Mouse (Mus musculus) neural tube, embryonic 15.5 days (tissue): ENCODE measurements around the gene Itih1. TPM values are rescaled to one million over a fixed set of nuclear protein-coding genes. Genes with fewer than 3 reads are reported as not detected.

Experiments
- ATAC-seq: fragments of 200-750 bp; cut with Nextera tagmentation; 2 replicates; pipeline ENCODE4 v1.8.0; 2017; ENCODE audit warnings: mild to moderate bottlenecking, moderate TSS enrichment, moderate library complexity; ENCODE audit not compliant: low FRiP score
- H3K27ac ChIP-seq: fragments of 300-500 bp; sonication (generic); replicated peaks from 2 replicates; pipeline ENCODE4 v1.5.1; 2015; ENCODE audit warnings: mild to moderate bottlenecking, inconsistent platforms
- H3K27me3 ChIP-seq: fragments of 300-500 bp; sonication (generic); replicated peaks from 2 replicates; pipeline ENCODE4 v1.6.1; 2015; ENCODE audit warnings: inconsistent platforms
- H3K36me3 ChIP-seq: fragments of 300-500 bp; sonication (generic); 2 replicates; pipeline ENCODE4 v1.6.1; 2015; ENCODE audit warnings: inconsistent platforms
- H3K4me1 ChIP-seq: fragments of 300-500 bp; sonication (generic); 2 replicates; pipeline ENCODE4 v1.6.1; 2015; ENCODE audit warnings: inconsistent platforms
- H3K4me2 ChIP-seq: fragments of 300-500 bp; sonication (generic); 2 replicates; pipeline ENCODE4 v1.6.1; 2015; ENCODE audit warnings: inconsistent platforms, mild to moderate bottlenecking, moderate library complexity
- H3K4me3 ChIP-seq: fragments of 300-500 bp; sonication (generic); replicated peaks from 2 replicates; pipeline ENCODE4 v1.5.1; 2015; ENCODE audit warnings: mild to moderate bottlenecking, inconsistent platforms
- H3K9ac ChIP-seq: fragments of 300-500 bp; sonication (generic); replicated peaks from 2 replicates; pipeline ENCODE4 v1.6.1; 2015; ENCODE audit warnings: mild to moderate bottlenecking, inconsistent platforms
- H3K9me3 ChIP-seq: fragments of 300-500 bp; sonication (generic); replicated peaks from 2 replicates; pipeline ENCODE4 v1.6.1; 2016; ENCODE audit warnings: inconsistent platforms
- WGBS: fragments of 180-500 bp; shearing (Covaris S2); methylation state at CpG from one replicate; pipeline ENCODE4 v1.1.7; 2015; ENCODE audit warnings: mixed read lengths; 5-methylcytosine and 5-hydroxymethylcytosine counted together
- polyA plus RNA-seq: library from polyadenylated mRNA; unstranded; fragments of >200 nt; fragmentation: Nextera tagmentation; extraction: Ambion mirVana; gene quantifications from 2 replicates; pipeline ENCODE4 v1.2.1, GENCODE M21; 2015

Gene Itih1
- polyA plus RNA-seq, 1 experiment from 2014 or later, result not detected

DNA sequence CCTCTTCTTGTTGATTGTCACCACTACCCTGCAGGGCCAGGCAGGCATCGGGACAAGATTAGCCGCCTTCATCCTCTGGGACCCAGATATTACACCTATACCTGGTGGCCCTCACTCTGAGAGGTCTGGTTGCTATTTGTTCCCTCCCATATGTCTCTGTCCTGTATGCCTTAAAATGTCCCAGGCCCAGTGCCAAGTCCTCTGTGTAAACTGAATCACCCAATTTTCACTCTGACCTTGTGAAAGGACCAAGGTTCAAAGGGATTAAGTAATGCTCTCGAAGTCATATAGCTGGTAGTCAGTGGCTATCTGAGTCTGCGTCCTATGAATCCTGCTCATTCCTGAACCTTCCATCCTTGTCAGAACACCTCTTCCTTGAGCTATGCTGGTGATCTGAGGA lies 12.7 kb downstream of the Itih1 start:
- no peak for ATAC-seq
- H3K9me3 ChIP-seq, result no peaks in the 10 kb centered on the region
- H3K4me3 ChIP-seq, result no peak overlapping the region
- no peaks in the 10 kb centered on the region for H3K27me3 ChIP-seq
- WGBS, result 91% methylated on average over 4 of the region's 4 CpGs
- no peaks in the 10 kb centered on the region for H3K4me1 ChIP-seq
- H3K27ac ChIP-seq, result no peak overlapping the region
- H3K36me3 ChIP-seq, result no peaks in the 10 kb centered on the region
- H3K9ac ChIP-seq, result no peak overlapping the region
- H3K4me2 ChIP-seq, result no peak overlapping the region

DNA sequence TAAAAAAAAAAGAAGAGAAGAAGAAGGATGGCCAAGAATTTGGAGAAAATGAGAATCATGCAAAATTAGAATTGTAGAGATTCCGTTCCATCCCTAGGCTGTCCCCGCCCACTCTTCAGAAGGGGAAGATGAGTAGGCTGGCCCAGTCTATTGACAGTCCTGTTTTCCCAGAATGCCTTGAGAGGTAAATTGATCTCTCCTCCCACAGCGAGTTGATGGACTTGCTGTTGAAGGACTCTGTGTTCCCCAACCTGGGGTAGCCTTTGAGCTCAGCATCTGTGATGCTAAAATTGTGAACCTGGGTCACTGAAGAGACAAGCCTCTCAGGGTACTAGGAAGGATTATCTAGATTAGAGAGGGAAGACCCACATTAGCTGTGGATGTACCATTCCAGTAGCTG lies 17.6 kb downstream of the Itih1 start:
- Histone ChIP-seq H3K36me3 (no peaks in the 10 kb centered on the region), H3K4me3 (no peak overlapping the region), H3K4me2 (no peak overlapping the region), H3K9ac (no peak overlapping the region), H3K4me1 (no peaks in the 10 kb centered on the region), H3K27me3 (no peaks in the 10 kb centered on the region), H3K27ac (no peak overlapping the region), H3K9me3 (no peaks in the 10 kb centered on the region)
- 93% methylated on average over 3 of the region's 3 CpGs for WGBS
- no peak for ATAC-seq

- 73% methylated on average over 6 of the region's 6 CpGs for WGBS
Measured at GRCm38 (mm10) chr14:30923375-30924105, 19.5 kb downstream of the Itih1 start, which contains the start of gene Itih3. Gene Itih3 (minus strand): TSS chr14:30923760.

DNA sequence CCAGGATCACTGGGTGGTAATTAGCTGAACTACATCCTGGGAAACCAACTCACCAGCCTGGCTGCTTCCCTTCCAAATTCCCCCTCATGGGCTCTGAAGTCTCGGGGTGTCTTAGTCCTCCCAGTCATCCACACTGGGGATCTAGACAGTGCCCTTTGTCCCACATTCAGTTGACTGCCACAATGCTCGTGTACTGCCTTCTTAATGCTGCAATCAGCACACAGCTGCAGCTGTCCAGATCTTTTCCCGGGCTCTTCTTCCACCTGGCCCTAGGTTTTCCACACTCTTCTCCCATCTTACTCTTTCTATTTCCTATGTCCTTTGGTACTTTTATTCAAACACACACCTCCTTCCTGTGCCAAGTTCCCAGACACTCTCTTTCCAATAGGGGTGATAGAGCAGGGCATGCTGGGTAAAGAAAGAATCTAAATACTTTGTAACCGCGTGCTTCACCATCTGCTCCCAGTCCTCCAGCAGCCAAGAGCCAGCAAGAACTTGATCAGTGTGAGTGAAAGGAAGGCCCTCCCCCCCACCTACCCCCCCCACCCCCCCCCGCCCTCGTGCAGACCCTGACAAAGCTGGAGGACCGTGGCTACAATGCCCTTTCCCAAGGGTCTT lies 20.9 kb downstream of the Itih1 start:
- no peak for ATAC-seq
- 56% methylated on average over 8 of the region's 8 CpGs for WGBS
- no peak overlapping the region for H3K4me3 ChIP-seq
- H3K9ac ChIP-seq, result no peak overlapping the region
- H3K4me1 ChIP-seq, result no peaks in the 10 kb centered on the region
- no peak overlapping the region for H3K27ac ChIP-seq
- H3K4me2 ChIP-seq, result no peak overlapping the region
- no peaks in the 10 kb centered on the region for H3K36me3 ChIP-seq
- H3K27me3 ChIP-seq, result no peaks in the 10 kb centered on the region
- no peaks in the 10 kb centered on the region for H3K9me3 ChIP-seq

More at GRCm38 (mm10) chr14:30923375-30924105, 19.5 kb downstream of the Itih1 start, which contains the start of gene Itih3:
- ATAC-seq, result no peak; the same call in 1 of the 2 replicates
- Histone ChIP-seq H3K4me1 (no peaks in the 10 kb centered on the region), H3K27ac (no peak within 1 kb of the TSS), H3K36me3 (no peaks in the 10 kb centered on the region), H3K9ac (no peak within 1 kb of the TSS), H3K4me2 (no peak within 1 kb of the TSS), H3K9me3 (no peaks in the 10 kb centered on the region), H3K4me3 (no peak within 1 kb of the TSS), H3K27me3 (no peaks in the 10 kb centered on the region)

DNA sequence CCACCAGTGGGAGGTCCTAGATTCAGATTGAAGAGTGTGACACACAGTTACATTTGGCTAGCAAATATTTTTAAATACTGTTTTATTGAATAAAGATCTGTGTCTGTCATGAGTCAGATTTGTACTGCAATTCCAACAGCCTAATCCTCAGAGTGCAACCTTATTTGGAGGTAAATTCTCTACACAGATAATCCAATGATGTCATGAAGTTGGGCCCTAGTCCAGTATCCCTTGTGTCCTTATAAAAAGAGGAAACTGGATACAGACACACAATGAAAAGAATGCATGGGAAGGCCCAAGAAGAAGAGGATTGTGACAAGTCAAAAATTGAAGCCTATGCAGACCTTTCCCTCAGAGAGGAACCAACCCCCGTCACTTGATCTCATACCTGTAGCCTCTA lies 26.6 kb downstream of the Itih1 start:
- no peak overlapping the region for H3K4me2 ChIP-seq
- no peaks in the 10 kb centered on the region for H3K36me3 ChIP-seq
- ATAC-seq, result no peak
- no peak overlapping the region for H3K27ac ChIP-seq
- H3K4me3 ChIP-seq, result no peak overlapping the region
- no peaks in the 10 kb centered on the region for H3K9me3 ChIP-seq
- WGBS, result 93% methylated on average over 1 of the region's 1 CpGs
- no peaks in the 10 kb centered on the region for H3K27me3 ChIP-seq
- no peaks in the 10 kb centered on the region for H3K4me1 ChIP-seq
- H3K9ac ChIP-seq, result no peak overlapping the region

GRCm38 (mm10) chr14:30913404-30913803 lies 29.7 kb downstream of the Itih1 start:
- 82% methylated on average over 5 of the region's 5 CpGs for WGBS
- Histone ChIP-seq H3K9me3 (no peaks in the 10 kb centered on the region), H3K27ac (no peak overlapping the region), H3K36me3 (no peaks in the 10 kb centered on the region), H3K27me3 (no peaks in the 10 kb centered on the region), H3K4me1 (no peaks in the 10 kb centered on the region), H3K9ac (no peak overlapping the region), H3K4me2 (no peak overlapping the region), H3K4me3 (no peak overlapping the region)
- ATAC-seq, result no peak

- Histone ChIP-seq H3K9me3 (no peaks in the 10 kb centered on the region), H3K27ac (no peak overlapping the region), H3K4me3 (no peak overlapping the region), H3K27me3 (no peaks in the 10 kb centered on the region), H3K4me1 (no peaks in the 10 kb centered on the region), H3K4me2 (no peak overlapping the region), H3K9ac (no peak overlapping the region), H3K36me3 (no peaks in the 10 kb centered on the region)
- WGBS, result 83% methylated on average over 8 of the region's 8 CpGs
- no peak for ATAC-seq
Measured at GRCm38 (mm10) chr14:30912641-30913040, 30.4 kb downstream of the Itih1 start.

GRCm38 (mm10) chr14:30911141-30911540 lies 31.9 kb downstream of the Itih1 start:
- Histone ChIP-seq H3K4me2 (no peak overlapping the region), H3K27ac (no peak overlapping the region), H3K9ac (no peak overlapping the region), H3K9me3 (no peaks in the 10 kb centered on the region), H3K27me3 (no peaks in the 10 kb centered on the region), H3K36me3 (no peaks in the 10 kb centered on the region), H3K4me1 (no peaks in the 10 kb centered on the region), H3K4me3 (no peak overlapping the region)
- 92% methylated on average over 8 of the region's 8 CpGs for WGBS
- ATAC-seq, result no peak

DNA sequence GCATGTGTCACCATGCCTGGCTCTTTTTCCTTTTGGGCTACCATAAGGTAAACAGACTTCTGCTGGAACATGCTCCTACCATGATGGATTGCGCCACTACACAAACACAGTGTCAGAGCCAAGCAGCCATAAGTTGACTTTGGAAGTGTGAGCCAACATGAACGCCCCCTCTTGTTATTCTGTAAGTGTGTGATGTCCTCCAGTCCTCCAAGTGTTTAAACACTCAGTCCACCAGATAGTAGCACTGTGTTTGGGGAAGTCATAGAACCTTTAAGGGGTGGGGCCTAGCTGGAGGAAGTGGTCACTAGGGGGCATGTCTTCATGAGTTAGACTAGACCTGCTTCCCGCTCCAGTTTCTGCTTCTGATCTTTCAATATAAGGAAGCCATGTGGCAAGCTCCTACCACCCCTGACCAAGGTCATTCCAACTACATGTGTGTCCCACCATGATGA lies 35.2 kb downstream of the Itih1 start:
- no peaks in the 10 kb centered on the region for H3K27me3 ChIP-seq

DNA sequence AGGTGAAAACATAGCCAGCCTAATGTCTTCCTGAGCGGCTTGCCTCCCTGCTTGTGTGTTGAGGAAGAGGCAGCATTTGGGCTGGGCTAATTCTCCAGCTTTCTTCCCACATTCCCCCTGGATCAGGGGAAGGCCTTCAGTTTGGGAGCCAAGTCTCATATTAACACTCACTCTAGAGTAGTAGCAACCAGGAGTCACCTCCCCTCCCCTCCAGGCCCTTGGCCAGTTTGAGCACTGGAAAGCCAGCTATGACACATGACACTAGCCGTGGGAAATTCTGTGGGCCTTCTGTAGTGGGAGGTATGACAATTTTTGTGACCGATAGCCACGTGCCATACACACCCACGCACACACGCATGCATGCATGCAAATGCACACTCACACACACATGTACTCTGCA lies 37.1 kb downstream of the Itih1 start:
- Histone ChIP-seq H3K27ac (no peak overlapping the region), H3K27me3 (no peaks in the 10 kb centered on the region), H3K9ac (no peak overlapping the region), H3K4me2 (no peak overlapping the region), H3K4me1 (no peaks in the 10 kb centered on the region), H3K9me3 (no peaks in the 10 kb centered on the region), H3K4me3 (no peak overlapping the region), H3K36me3 (no peaks in the 10 kb centered on the region)
- WGBS, result 93% methylated on average over 6 of the region's 6 CpGs
- no peak for ATAC-seq

More for the DNA sequence above, 35.2 kb downstream of the Itih1 start:
- no peak for ATAC-seq
- 86% methylated on average over 3 of the region's 3 CpGs for WGBS
- no peak overlapping the region for H3K9ac ChIP-seq
- H3K4me1 ChIP-seq, result no peaks in the 10 kb centered on the region
- no peaks in the 10 kb centered on the region for H3K36me3 ChIP-seq
- H3K9me3 ChIP-seq, result no peaks in the 10 kb centered on the region
- H3K4me3 ChIP-seq, result no peak overlapping the region
- H3K27ac ChIP-seq, result no peak overlapping the region
- no peak overlapping the region for H3K4me2 ChIP-seq

- H3K4me2 ChIP-seq, result no peak overlapping the region
- H3K36me3 ChIP-seq, result no peaks in the 10 kb centered on the region
- H3K27me3 ChIP-seq, result no peaks in the 10 kb centered on the region
- H3K4me3 ChIP-seq, result no peak overlapping the region
- 85% methylated on average over 8 of the region's 8 CpGs for WGBS
- ATAC-seq, result no peak
- H3K9me3 ChIP-seq, result no peaks in the 10 kb centered on the region
- H3K27ac ChIP-seq, result no peak overlapping the region
- H3K9ac ChIP-seq, result no peak overlapping the region
- H3K4me1 ChIP-seq, result no peaks in the 10 kb centered on the region
Measured at GRCm38 (mm10) chr14:30904307-30904706, 38.8 kb downstream of the Itih1 start.

DNA sequence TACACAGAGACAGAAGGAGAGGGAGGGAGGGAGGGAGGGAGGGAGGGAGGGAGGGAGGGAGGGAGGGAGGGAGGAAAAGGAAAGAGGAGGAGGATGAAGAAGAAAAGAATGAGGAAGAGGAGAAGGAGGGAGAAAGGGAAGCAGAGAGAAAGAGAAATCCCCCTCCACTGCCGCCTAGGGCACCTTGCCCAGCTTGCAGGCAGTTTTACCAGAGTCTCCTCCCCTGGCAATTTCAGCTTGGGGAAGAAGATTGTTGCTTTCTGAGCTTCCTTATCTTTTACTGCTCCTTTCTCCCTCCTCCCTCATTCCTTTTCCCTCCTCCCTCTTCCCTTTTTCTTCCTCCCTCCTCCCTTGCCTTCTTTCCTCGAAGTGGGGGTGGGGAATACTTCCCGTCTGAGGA lies 40.1 kb downstream of the Itih1 start:
- Histone ChIP-seq H3K9ac (no peak overlapping the region), H3K4me3 (no peak overlapping the region), H3K36me3 (no peaks in the 10 kb centered on the region), H3K4me2 (no peak overlapping the region), H3K9me3 (no peaks in the 10 kb centered on the region), H3K4me1 (no peaks in the 10 kb centered on the region), H3K27me3 (no peaks in the 10 kb centered on the region), H3K27ac (no peak overlapping the region)
- ATAC-seq, result no peak
- 75% methylated on average over 3 of the region's 3 CpGs for WGBS
